Mouse (Mus musculus) heart, postnatal 0 days (tissue): ENCODE measurements around the gene Cacna2d1.

Experiments
- CTCF ChIP-seq: IDR thresholded peaks from 2 replicates; pipeline ENCODE4 v1.5.1; 2016; ENCODE audit warnings: antibody characterized with exemption, control low read depth, low read depth
- EP300 ChIP-seq: IDR thresholded peaks from 2 replicates; pipeline ENCODE4 v1.6.1; 2016; ENCODE audit warnings: antibody characterized with exemption, low read depth

- TF ChIP-seq EP300 (no peak), CTCF (no peak)
Measured at GRCm38 (mm10) chr5:16002431-16003063, 68.1 kb downstream of the Cacna2d1 start.
